Mouse (Mus musculus) cortical plate, adult 2 months (tissue): Measurements from ENCODE around the gene Copg2.

Experiments
- CTCF ChIP-seq: fragments of 200-500 bp; IDR thresholded peaks from 2 replicates; pipeline ENCODE4 v1.5.1; 2011; ENCODE audit warnings: mild to moderate bottlenecking, control low read depth, low read length; ENCODE audit not compliant: insufficient read depth; ENCODE audit errors: extremely low read depth
- POLR2A ChIP-seq: fragments of 200-500 bp; IDR thresholded peaks from 2 replicates; pipeline ENCODE4 v1.6.1; 2011; ENCODE audit warnings: mild to moderate bottlenecking, low read length, control low read depth; ENCODE audit not compliant: insufficient read depth; ENCODE audit errors: extremely low read depth

DNA sequence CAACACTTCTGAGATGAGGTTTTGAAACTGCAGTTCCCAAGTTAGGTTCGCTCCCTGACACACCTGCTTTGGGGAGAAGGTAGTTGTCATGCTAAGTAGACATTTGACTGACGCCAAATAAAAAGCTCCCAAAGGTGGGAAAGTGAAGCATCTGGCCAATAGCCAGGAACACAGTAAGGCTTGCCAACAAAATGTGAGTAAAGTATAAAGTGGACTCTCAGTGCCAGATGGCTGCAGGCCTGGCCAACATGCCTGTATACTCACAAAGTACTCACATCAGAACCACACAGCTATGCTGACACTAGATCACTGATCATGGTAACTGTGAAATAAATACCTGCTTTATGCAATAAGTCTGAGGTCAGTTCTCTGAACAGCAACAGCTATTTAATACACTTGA lies 46.8 kb downstream of the Copg2 start:
- TF ChIP-seq POLR2A (no peak), CTCF (no peak)
